Mouse (Mus musculus) left cerebral cortex, postnatal 25 days (tissue): ENCODE measurements around the gene Olfr322. TPM values are rescaled to one million over a fixed set of nuclear protein-coding genes. Genes with fewer than 3 reads are reported as not detected.
"Not testable (repeated sequence)": the region's sequence is repeated elsewhere in the genome, so short reads cannot be mapped to it uniquely, and the experiment has no call there.

Source experiments
- DNase-seq, 2 experiments: peaks; one replicate each; pipeline ENCODE4 v3.0.0; 2022; ENCODE audit warnings: low spot score in 2 of 2, mixed read lengths in 1 of 2
- intact Hi-C: fragments of 180-260 bp; cut with DNase I; formaldehyde crosslinking; loops from one replicate; pipeline ENCODE4 v1.15.1; 2025
- total RNA-seq, 2 experiments: library from RNA; stranded (reverse); gene quantifications; 2 replicates each; pipeline ENCODE4 v1.2.3; 2021

Gene Olfr322
- total RNA-seq, 2 experiments from 2014 or later, result not detected

DNA sequence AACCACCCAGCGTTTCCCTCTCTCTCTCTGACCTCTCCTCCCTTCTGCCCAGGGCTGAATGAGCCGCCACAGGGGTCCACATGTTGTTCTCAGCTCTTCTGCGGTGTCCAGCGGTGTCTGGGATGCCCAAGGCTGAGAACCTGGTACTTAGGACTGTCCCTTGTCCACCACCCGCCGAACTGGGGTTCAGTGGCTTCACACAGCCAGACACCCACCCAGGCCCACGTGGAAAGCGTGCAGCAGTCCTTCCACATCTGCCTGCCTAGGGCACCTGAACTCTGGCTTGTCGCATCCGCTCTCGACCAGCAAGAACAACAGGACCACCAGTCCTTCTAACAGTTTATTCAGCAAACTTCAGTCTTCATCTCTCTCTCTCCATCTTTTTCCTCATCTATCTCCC, 50.5 kb downstream of the Olfr322 start:
- no peak for DNase-seq
- intact Hi-C loops, result no loop called here

DNA sequence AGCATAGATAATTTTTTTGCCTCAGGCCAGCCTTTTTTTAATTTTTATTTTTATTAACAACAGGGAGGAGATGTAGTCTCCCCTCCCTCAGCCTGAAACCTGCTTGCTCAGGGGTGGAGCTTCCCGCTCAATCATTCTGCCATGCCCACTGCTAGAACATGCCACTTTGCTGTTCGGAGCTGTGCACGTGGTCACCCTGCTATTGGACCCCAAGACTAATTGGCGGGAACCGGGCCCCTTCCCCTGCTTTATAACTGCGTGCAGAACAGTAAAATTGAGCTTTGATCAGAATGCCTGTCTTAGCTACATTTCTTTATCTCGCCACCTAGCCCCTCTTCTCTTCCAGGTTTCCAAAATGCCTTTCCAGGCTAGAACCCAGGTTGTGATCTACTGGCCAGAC, 59.1 kb downstream of the Olfr322 start:
- intact Hi-C loops, DNase-seq: not testable (repeated sequence)

Other genes with a start within 250 kb of the Olfr322 start
- gene 1810065E05Rik, start 237.7 kb upstream of the Olfr322 start, total RNA-seq, result not detected
- gene Gm12253, start 226.2 kb upstream of the Olfr322 start, total RNA-seq, result not detected
- not detected for gene Lypd9, start 205.9 kb upstream of the Olfr322 start, total RNA-seq
- gene Olfr30, start 196.5 kb upstream of the Olfr322 start, total RNA-seq, result not detected
- gene Olfr332, start 166.2 kb upstream of the Olfr322 start, total RNA-seq, result not detected
- gene Olfr331, start 156.2 kb upstream of the Olfr322 start, total RNA-seq, result not detected
- gene Olfr330, start 123.9 kb upstream of the Olfr322 start, total RNA-seq, result not detected
- not detected for gene Olfr329-ps, start 112.4 kb upstream of the Olfr322 start, total RNA-seq
- gene Olfr328, start 103.1 kb upstream of the Olfr322 start, total RNA-seq, result under 1 TPM; 0.21 TPM
- gene Olfr224, start 88.2 kb upstream of the Olfr322 start, total RNA-seq, result not detected
- not detected for gene Olfr325, start 81.1 kb upstream of the Olfr322 start, total RNA-seq
- not detected for gene Olfr324, start 63.7 kb upstream of the Olfr322 start, total RNA-seq
- not detected for gene 2210407C18Rik, start 42.7 kb upstream of the Olfr322 start, total RNA-seq
- gene Olfr323, start 28.3 kb upstream of the Olfr322 start, total RNA-seq, result not detected
- not detected for gene Trim58, start 18.3 kb upstream of the Olfr322 start, total RNA-seq
- gene Olfr320, start 22.3 kb downstream of the Olfr322 start, total RNA-seq, result not detected
- gene Olfr319, start 40.4 kb downstream of the Olfr322 start, total RNA-seq, result not detected
- gene Olfr318, start 65.2 kb downstream of the Olfr322 start, total RNA-seq, result not detected
- not detected for gene Olfr317, start 80.4 kb downstream of the Olfr322 start, total RNA-seq
- gene Olfr316, start 94.0 kb downstream of the Olfr322 start, total RNA-seq, result 1 to 10 TPM in 1 of 2 experiments, under 1 TPM in 1; 0.44 to 1.1 TPM
- gene Olfr315, start 114.4 kb downstream of the Olfr322 start, total RNA-seq, result not detected
- gene Olfr314, start 124.2 kb downstream of the Olfr322 start, total RNA-seq, result not detected
- 1 to 10 TPM; 1.2 to 3.0 TPM for gene Fam183b, start 143.2 kb downstream of the Olfr322 start, total RNA-seq
- gene Olfr313, start 156.2 kb downstream of the Olfr322 start, total RNA-seq, result not detected
- not detected for gene Olfr312, start 170.5 kb downstream of the Olfr322 start, total RNA-seq
- under 1 TPM in 1 of 2 experiments, not detected in 1; 0.21 TPM for gene Olfr311, start 180.5 kb downstream of the Olfr322 start, total RNA-seq
- gene Gm12258, start 188.4 kb downstream of the Olfr322 start, total RNA-seq, result 10 to 100 TPM; 18.4 to 21.5 TPM
- gene 2810021J22Rik, start 208.4 kb downstream of the Olfr322 start, total RNA-seq, result 10 to 100 TPM in 1 of 2 experiments, 1 to 10 TPM in 1; 9.3 to 10.2 TPM
- 1 to 10 TPM; 8.2 to 9.4 TPM for gene Zfp39, start 245.4 kb downstream of the Olfr322 start, total RNA-seq